In the genomic region with DNA sequence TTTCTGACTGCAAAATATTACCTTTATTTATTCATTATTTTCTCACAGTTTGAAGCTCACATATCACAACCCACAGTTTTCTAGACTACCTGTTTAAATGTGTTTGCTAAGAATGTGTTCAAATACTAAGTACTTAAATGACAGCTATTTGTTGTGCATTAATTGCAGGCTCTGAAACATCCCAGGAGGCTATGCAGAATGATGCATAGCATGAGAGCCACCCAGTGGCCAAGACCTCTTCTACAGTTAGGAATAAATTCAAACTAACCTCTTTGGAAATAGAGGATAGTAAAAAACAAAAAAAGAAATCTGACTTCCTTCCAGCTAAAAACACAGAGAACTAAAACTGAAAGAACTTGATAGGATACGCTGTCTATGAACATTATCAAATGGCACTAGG, we compare ENCODE assay signal across 8 mouse cellular contexts. TPM values are rescaled to one million over a fixed set of nuclear protein-coding genes. Genes with fewer than 3 reads are reported as not detected.
DNase-seq lines count a peak whose midpoint lies in the region.

No protein-coding gene starts in this region.

- peak; percentile 31 to 45 for DNase-seq in cerebellum, postnatal 14 days
- DNase-seq in cerebellum, postnatal 4 days (ENCODE audit: low spot score in 2 of 2) = no peak
- DNase-seq in layer of hippocampus, adult 11-12 months (ENCODE audit: low spot score) = peak; percentile 44
- DNase-seq in layer of hippocampus, adult 9-10 months (ENCODE audit: low spot score) = no peak
- DNase-seq in NIH3T3 (ENCODE audit: low read depth) (peak; percentile 60), adipocyte (ENCODE audit: low spot score) (no peak)
- DNase-seq in left cerebral cortex, postnatal 4 days = peak; percentile 17
- DNase-seq in cerebellum, adult 9-10 months = no peak

- intact Hi-C loops in left cerebral cortex, postnatal 4 days (cut with DNase I) = no loop called here

RNA-seq across cellular contexts. Expression of gene Olfr148, which starts 1.5 kb away (rescaled TPM):
- total RNA-seq in left cerebral cortex, postnatal 4 days (2021) = not detected

RNA-seq across cellular contexts. Expression of gene AW551984, which starts 7.8 kb away (rescaled TPM):
- total RNA-seq in left cerebral cortex, postnatal 4 days (2021) = 10 to 100 TPM; 21.2 to 46.8 TPM

RNA-seq across cellular contexts. Expression of gene Olfr960, which starts 9.2 kb away (rescaled TPM):
- total RNA-seq in left cerebral cortex, postnatal 4 days (2021) = not detected

RNA-seq across cellular contexts. Expression of gene Olfr961, which starts 32.9 kb away (rescaled TPM):
- total RNA-seq in left cerebral cortex, postnatal 4 days (2021) = not detected

RNA-seq across cellular contexts. Expression of gene Olfr959, which starts 36.6 kb away (rescaled TPM):
- total RNA-seq in left cerebral cortex, postnatal 4 days (2021) = not detected

Comparison
In these comparisons a context has a peak if more than half of its experiments do, and no peak if none do; other contexts are left out.
1. DNase-seq: peak in cerebellum, postnatal 14 days (2 of 2), layer of hippocampus, adult 11-12 months (single experiment), NIH3T3 (single experiment) and left cerebral cortex, postnatal 4 days (single experiment); none in cerebellum, postnatal 4 days (0 of 2), layer of hippocampus, adult 9-10 months (single experiment), adipocyte (single experiment) and cerebellum, adult 9-10 months (single experiment).